Mouse (Mus musculus): Measurements from ENCODE around the gene Esrra.

Gene Esrra

DNA sequence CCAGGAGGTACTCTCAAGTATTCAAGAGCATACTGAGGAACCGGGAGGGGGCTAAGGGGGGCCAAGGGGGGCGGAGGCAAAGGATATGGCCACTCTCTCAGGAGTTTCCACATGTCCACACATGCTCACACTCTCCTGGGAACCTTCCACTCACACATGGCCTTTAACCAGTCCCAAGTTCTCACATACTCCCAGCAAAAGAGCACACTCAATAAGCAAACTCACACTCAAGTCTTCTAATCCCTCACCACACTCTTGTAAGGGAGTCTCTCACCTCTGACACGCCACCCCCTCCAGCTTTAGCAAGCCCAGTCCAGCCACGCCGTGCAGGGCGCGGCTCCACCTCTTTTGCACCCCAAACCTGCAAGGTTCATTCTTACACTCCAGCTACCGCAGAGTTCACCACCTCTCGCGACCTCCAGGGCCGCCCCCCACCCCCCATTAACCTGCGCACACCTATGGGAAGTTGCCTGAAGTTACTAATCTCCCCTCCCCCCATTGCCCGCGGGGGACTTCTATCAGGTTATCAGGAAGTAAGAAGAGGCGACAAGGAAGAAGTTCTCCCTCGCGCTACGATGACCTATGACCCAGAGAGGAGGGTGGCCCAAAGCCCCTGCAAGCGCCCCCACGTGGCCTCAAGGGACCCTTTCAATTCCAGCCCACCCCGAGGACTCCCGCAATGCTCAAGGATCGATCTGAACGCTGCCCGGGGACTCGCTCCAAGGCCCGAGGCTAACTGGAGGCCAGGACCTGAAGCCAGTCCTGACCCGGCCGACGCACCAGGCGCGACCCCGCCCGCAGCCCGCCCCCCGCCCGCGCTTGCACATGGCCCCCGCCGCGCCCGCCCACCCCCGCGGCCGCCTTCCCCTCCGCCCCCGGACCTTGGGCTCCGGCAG lies 624 bp downstream of the Esrra start:
- DNase-seq (ENCODE audit: low read depth), result peak; percentile 81

DNA sequence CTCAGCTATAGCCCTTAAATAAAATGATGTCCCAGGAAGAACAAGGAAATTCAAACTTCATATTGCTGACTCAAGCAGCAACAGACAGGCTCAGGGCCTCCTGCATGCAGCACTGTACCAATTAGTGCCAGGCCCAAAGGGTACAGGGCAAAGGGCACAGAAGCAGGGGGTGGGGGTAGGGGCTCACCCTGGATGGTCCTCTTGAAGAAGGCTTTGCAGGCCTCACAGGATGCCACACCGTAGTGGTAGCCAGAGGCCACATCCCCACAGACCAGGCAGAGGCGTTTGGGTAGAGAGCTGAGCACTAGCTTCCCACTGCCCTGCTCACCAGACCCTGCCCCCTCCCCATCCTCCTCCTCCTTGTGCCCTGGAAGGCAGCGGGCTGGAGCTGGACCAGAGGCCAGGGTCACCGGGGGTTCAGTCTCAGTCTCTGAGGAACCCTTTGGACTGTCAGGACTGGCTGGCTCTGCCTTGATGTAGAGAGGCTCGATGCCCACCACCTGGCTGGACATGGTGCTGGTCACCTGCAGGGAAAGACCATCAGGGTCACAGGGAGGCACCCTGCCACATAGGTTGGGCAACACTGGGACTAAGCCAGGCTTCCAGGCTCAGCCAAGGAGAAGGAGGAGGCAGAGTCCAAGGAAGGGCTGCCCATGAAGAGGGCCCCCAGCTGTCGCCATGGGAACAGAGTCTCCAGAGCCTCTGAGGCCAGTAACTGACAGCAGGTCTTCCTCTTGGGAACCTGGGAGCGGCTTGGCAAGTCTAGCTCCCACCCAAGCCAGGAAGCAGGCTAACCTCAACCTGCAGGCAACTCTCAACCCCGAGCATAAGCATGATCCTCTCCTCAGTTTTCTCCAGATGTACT lies 1.5 kb downstream of the Esrra start:
- DNase-seq (ENCODE audit: low read depth), result peak; percentile 27

DNA sequence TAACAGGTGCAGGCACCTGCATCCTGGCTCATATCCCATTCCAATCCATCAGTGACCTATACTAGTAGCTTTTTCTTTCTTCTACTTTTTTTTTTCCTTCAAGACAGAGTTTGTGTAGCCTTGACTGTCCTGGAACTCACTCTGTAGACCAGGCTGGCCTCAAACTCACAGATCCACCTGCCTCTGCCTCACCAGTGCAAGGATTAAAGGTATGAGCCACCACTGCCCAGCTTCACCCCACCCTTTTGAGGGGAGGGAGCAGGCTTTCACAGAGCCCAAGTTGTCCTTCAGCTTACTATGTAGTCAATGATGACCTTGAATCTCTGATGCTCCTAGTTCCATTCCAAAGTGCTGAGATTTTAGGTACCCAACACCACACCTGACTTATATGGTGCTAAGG lies 2.2 kb downstream of the Esrra start:
- DNase-seq (ENCODE audit: low read depth), result no peak

DNA sequence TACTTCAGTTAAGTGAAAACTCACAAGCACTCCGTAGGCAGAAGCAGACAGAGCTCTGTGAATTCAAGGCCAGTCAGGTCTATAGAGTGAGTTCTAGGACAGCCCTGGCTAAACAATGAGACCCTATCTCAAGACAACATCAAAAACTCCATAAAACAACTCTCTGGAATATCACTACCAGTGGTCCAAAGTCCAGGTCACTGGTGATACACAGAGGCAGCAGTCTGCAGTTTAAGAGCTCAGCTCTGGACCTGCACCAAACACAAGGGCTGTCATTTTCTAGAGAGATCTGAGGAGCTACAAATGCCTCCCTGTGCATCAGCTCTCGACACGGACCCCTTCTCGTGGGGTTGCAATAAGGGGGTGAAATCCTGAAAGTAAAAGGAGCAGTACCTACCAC lies 3.3 kb downstream of the Esrra start:
- DNase-seq (ENCODE audit: low read depth), result no peak

DNA sequence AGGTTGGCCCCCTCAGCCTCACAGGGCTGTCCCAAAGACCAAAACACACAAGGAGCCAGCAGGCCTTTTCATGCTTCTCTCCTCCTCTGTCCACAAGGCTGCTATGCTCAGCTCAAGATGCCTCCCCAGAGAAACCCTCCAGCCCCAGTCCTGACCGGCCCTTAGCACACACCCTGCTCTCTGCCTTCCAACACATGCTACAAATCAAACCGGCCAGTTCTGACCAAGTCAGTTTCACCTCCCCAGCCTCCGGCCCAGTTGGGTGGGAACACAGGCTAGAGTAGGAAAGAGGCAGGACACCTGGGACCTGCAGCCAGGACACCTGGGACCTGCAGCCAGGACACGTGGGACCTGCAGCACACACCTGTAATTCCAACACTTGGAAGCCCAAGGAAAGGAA lies 5.1 kb downstream of the Esrra start:
- DNase-seq (ENCODE audit: low read depth), result no peak

DNA sequence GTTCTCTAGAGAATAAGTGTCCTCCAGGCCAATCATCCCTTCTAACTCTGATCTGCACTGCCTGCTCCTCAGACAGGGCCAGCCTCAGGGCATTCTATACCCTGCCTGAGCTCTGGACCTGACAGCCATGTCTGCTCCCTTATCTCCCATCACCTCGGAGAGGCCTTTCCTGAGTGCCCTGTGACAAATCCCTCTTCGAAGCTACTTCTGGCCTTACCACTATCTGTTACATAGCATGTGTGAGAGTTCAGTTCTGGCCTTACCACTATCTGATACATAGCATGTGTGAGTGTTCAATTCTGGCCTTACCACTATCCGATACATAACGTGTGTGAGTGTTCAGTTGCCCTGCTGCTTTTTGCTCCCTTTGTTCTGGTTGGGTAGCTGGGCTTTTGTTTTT lies 6.3 kb downstream of the Esrra start:
- no peak for DNase-seq (ENCODE audit: low read depth)

DNA sequence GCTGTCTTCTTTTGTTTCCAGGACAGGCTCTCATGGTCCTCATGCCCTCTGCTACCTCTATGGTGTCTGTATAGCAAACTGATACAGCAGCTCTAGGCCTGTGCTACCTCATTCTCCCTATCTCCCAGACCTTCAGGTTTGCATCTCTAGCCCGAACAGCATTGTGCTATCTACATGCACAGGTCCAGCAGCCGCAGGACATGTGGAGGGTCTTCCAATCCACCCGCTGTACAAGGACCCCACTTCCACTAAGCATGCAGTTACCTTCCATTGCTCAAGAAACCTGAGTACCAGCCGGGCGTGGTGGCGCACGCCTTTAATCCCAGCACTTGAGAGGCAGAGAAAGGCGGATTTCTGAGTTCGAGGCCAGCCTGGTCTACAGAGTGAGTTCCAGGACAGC lies 7.1 kb downstream of the Esrra start:
- DNase-seq (ENCODE audit: low read depth), result no peak

DNA sequence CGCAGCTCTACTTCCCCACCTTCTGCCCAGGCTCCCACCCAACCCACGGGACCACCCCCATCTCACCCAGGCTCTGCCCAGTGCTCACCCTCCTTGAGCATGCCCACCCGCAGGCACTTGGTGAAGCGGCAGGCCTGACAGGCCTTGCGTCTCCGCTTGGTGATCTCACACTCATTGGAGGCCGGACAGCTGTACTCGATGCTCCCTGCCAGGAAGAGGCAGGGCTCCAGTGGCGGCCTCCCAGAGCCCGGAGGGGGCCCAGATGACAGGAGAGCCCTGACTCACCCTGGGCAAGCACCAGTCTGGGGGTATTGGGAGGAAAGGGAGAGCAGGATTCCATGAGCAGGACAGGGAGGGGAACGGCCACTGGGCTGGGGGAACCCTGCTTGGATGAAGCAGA lies 7.6 kb downstream of the Esrra start:
- no peak for DNase-seq (ENCODE audit: low read depth)

DNA sequence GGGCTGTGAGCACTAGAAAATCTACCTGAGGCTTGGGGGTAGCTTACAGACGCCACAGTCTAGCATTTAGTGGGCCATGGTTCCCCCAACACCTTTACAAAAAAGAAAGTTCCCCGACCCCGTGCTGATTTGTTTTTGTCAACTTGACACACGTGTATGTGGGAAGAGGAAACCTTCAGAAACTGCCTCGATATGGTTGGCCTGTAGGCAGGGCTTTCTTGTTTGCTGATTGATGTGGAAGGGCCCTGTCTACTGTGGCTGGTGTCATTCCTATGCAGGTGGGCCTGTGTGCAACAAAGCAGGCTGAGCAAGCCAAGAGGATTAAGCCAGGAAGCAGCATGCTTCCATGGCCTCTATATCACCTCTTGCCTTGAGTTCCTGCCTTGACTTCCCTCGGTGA lies 8.6 kb downstream of the Esrra start:
- DNase-seq (ENCODE audit: low read depth), result no peak

DNA sequence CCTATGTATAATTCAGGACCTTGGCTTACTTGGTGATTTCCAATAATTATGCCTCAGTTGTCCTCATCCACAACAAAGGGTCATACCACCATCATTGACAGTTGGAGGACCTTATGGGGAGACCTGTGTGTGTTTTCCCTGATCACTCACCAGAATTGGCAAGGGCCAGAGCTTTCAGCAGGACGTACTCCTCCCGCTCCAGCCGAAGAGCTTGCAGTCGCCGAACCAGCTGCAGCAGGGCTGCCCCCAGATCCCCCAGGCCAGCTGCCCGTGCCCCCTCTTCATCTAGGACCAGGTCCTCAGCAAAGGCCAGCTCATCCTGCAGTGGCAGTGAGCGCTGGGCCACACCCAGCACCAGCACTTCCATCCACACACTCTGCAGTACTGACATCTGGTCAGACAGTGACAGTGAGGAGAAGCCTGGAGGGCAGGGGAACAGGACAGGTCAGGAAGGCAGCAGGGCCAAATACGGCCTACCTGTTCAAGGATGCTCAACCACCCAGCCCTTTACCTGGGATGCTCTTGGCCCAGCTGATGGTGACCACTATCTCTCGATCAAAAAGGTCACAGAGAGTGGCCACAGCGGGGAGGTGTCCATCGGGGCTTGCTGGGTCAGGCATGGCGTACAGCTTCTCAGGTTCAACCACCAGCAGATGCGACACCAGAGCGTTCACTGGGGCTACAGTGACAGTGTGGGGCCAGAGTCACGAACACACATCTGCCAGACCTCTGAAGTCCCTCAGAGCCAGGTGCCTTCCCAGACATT lies 9.2 kb downstream of the Esrra start:
- DNase-seq (ENCODE audit: low read depth), result no peak

DNA sequence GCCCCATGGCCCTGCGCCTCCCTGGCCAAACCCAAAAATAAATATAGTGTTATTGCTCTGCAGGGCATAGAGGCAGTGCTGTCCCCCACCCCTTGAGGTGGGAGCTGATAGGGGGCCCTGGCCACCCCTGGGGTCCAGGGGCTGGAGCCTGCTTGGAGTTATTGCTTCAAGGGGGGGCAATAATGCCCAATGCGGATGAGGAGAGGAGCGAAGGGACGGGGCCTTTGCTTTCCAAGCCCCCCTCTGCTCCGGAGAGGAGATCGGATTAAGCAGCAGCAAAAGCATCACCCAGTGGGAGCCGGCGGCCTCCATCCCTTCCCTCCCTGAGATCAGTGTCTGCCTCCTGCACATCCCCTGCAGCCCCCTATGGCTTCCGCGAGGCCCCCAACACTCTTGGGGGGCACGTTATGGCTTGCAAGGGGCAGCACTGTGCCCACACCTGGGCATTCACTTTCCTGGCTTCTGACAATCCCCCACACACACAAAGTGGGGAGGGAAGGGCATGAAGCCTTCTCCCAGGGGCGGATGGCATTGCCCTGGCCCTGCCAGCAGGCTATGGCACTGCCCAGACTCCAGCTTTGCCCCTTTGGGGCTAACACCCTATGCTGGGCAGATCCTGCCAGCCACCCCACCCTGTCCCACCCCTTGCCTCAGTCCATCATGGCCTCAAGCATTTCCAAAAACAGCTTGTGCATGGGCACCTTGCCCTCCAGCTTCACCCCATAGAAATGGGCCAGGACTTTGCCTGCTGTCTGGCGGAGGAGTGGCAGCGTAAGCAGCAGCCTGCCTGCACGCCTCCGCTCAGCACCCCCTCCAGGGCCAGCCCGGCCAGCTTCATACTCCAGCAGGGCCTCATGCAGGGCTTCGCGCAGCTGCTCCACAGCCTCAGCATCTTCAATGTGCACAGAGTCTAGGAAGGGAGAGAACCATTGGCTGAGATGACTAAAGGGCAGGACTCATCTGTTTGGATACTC lies 10.2 kb downstream of the Esrra start:
- no peak for DNase-seq (ENCODE audit: low read depth)

DNA sequence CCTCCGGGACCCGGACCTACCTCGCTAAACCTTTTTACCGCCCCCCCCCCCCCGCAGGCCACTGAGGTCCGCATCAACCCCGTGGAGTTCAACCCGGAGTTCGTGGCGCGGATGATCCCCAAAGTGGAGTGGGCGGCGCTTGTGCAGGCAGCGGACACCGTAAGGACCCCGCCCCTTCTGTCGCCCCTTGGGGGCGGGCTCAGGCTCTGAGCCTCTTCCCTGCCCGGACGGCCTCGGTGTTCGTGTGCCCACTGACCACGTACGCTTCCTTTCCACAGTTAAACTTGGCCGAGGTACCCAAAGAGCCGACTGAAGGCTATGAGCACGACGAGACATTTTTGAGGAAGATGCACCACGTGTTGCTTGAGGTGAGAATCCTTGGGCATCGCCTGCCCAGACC lies 11.3 kb downstream of the Esrra start:
- DNase-seq (ENCODE audit: low read depth), result peak; percentile 87

DNA sequence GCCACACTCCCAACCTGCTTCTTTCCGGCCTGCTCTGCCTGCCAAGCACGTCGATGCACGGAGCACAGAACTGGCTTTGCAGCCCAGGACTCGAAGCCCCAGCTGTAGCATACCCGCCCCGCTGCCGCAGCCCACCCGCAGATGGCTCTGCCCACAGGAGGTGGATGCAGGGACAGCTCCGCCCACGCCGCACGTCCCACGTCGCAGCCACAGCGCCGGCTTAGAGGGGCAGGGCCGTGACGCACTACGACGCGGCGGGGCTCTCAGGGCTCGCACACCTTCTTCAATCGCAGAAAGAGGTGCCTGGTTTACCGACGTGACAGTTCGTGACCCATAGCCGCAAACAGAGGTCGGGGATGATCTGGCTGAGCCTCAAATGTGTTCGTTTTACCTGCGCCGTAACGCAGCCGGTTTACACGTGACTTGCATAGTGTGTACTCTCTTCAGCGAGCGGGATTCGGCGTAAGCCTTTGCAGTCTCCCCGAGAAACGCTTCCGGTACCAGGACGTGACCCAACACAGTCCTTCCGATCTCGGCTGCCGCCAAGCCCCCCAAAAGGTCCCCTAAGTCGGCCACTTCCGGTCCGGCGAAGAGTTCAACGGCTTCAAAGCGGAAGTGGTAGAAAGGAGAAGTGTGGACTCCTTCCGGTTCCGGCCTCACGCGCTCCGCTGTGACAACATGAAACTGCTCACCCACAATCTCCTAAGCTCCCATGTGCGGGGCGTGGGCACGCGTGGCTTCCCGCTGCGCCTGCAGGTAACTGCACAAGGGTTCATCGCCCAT lies 11.9 kb downstream of the Esrra start, which contains the start of the genes Trmt112 and Prdx5:
TSS of gene Trmt112 (plus strand) at position 192 of the 783 bp plus-strand sequence.
TSS of gene Prdx5 (minus strand) at position 600 of the 783 bp plus-strand sequence.
- DNase-seq (ENCODE audit: low read depth), result peak; percentile 99

DNA sequence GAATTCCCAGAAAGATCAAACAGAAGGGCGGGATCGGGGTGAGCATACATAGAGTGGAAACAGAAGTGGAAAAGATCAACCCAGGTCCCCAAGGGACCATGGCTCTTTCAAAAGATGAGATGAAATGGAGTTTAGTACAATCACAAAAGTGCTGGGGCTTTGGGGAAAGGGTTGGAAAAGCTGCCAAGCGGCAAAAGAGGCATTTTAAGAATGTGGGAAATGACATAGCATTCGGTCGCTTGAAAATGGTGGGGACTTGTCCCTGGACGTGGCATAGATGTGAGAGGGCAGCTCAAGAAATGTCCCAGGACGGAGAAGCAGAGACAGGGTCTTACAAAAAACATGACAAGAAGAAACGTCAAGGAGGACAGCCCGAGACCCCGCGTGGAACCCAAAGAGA lies 12.6 kb downstream of the Esrra start:
- DNase-seq (ENCODE audit: low read depth), result no peak

DNA sequence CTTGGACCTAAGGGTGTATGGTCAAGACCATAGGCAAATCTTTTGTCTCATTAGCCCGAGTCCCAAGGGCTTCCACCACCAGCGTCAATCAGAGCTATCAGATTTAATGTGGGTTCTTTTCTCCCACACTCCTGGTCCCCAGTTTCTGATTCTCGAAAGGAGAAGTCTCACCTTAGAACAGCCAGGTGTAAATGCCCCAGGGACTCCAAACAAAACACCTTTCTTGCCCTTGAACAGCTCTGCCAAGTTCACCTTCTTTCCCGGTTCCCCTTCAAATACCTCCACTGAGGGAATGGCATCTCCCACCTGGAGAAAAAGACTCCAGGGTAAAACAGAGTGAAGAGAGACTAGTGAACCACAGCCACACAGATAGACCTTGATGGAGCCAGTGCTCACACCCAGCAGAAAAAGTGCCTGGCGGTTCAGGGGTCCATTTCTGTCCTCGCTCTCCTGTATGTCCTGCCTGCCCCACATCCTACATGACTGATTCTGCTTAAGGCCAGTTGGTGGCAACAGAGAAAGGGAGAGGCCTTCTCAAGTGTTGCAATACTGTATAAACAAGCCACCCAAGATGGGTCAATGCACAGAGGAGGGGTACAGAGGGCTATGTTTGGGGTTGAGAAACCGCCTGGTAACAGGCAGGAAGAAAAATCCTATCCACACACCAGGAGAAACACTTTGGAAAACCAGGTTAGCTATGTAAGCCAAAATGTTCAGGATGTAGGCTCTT lies 13.6 kb downstream of the Esrra start:
- peak; percentile 83 for DNase-seq (ENCODE audit: low read depth)

DNA sequence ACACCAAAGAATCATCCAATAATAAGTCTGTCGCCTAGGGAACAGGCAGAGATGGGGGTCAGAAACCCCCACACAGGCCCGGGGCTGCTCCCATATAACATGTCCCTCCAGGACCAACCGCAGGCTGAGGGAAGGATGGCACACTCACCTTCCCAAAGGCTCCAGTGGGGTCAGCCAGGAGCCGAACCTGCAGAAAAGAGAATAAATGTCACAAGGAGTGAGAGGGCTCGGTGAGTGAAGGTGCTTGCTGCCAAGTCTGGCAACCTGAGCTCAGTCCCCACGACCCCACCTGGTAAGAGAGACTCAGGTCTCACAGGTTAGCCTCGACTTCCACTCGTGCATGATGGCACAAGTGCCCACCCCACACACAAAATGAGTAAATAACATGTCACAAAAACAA lies 14.5 kb downstream of the Esrra start:
- no peak for DNase-seq (ENCODE audit: low read depth)

DNA sequence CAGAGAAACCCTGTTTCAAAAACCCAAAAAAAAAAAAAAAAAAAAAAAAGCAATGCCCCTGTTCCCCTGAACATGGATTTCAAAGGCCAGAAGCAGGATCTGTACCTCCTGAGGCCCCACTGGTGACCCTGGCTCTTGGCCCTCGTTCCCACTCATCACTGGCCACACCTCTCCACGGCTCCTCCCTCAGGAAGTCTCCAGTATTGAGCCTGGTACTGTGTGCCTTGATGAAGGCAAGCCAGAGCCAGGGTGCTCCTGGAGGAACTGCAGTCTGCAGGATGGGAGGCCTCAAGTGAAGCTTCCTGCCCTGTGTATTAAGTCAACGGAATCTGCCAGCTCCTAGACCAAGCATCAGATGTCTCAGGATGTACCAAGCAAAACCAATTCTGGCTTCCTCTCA lies 15.4 kb downstream of the Esrra start:
- DNase-seq (ENCODE audit: low read depth), result no peak

DNA sequence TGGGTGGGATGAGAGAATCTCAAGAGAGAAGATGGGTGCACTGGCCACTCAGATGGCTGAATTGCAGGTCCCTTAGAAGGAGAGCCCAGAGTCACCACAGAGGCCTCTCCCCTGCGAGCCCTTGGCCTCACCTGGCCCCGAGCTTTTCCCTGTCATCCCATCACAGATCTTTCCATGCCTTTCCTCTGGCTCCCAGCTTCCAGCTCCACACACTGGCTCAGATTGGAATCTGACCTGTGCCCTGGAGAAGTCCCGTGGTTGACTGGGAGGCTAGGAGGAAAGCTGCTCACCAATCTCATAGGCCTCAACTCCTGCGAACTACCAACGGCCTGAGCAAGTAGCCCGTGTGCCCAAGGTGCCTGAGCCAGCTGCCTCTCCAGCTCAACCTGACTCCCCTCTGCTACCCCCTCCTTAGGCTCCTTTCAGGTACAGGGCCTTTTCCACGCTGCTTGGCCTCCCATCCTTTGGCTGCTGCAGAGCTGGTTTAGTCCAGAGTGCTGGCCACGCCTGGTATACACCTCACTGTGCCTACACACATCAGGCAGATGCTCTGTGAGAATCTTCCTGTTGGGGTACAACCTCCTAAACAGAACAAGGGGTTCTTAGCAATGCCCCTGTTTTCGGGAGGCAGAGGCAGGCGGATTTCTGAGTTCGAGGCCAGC lies 16.0 kb downstream of the Esrra start:
- no peak for DNase-seq (ENCODE audit: low read depth)

DNA sequence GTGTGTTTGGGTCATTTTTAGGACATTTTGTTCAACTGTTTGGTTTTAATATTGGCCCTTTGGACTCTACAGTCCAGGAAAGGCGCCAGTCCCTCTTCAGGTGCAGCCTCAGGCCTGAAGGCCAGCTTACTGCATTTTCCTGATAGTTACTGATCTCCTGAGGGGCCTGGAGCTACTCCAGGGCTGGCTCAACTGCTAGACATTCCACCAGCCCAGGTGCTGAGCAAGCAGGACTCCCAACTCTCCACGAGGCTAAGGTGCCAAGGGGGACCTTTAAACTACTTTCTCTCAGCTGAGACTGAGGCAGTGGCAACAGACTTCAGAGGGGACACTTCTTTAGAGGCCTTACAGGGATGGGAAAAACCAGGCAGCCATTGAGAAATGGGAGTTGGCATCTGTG lies 16.8 kb downstream of the Esrra start:
- no peak for DNase-seq (ENCODE audit: low read depth)
